Mouse (Mus musculus) myocyte (in vitro differentiated cells): ENCODE measurements at regions not wholly inside any gene's neighbourhood (a gene's known extent, or its start where the extent isn't known, plus 50 kb on each side); places are given as distances from the start of the nearest gene placed in this dataset.

Source experiments
- H3K27me3 ChIP-seq: one replicate; pipeline ENCODE4 v1.6.1; 2011; ENCODE audit not compliant: control insufficient read depth, insufficient read depth, insufficient read length
- H3K36me3 ChIP-seq: one replicate; pipeline ENCODE4 v1.6.1; 2011; ENCODE audit not compliant: control insufficient read depth, insufficient read depth
- H3K4me2 ChIP-seq: one replicate; pipeline ENCODE4 v1.6.1; 2011; ENCODE audit warnings: low read depth, control low read depth
- H3K4me3 ChIP-seq: one replicate; pipeline ENCODE4 v1.5.1; 2011; ENCODE audit warnings: mild to moderate bottlenecking, control low read depth, moderate library complexity
- H3K79me2 ChIP-seq: one replicate; pipeline ENCODE4 v1.6.1; 2011; ENCODE audit not compliant: control insufficient read depth, insufficient read depth
- H3ac ChIP-seq: one replicate; pipeline ENCODE4 v1.6.1; 2011; ENCODE audit not compliant: control insufficient read depth, insufficient read length
- CEBPB ChIP-seq: IDR thresholded peaks from 2 replicates; pipeline ENCODE4 v1.6.1; 2011; ENCODE audit warnings: mild to moderate bottlenecking, moderate library complexity; ENCODE audit not compliant: poor library complexity, insufficient read depth, severe bottlenecking
- E2F4 ChIP-seq: IDR thresholded peaks from one replicate; pipeline ENCODE4 v1.6.1; 2011; ENCODE audit warnings: mild to moderate bottlenecking, control low read depth, moderate library complexity; ENCODE audit not compliant: insufficient read depth
- MAX ChIP-seq: IDR thresholded peaks from one replicate; pipeline ENCODE4 v1.6.1; 2011; ENCODE audit warnings: low read depth, mild to moderate bottlenecking, control low read depth
- MYOD1 ChIP-seq, 3 experiments: IDR thresholded peaks; one replicate each; pipeline ENCODE4 v1.6.1; 2011; ENCODE audit warnings: control low read depth in 2 of 3, low read depth in 2 of 3, mild to moderate bottlenecking in 2 of 3, moderate library complexity in 1 of 3; ENCODE audit not compliant: insufficient read length in 2 of 3, control insufficient read depth in 1 of 3
- MYOG ChIP-seq, 3 experiments: IDR thresholded peaks; one replicate each; pipeline ENCODE4 v1.6.1; 2011; ENCODE audit warnings: control low read depth in 2 of 3, low read depth in 2 of 3, mild to moderate bottlenecking in 2 of 3; ENCODE audit not compliant: insufficient read length in 2 of 3, control insufficient read depth in 1 of 3, insufficient read depth in 1 of 3
- POLR2A ChIP-seq: IDR thresholded peaks from one replicate; pipeline ENCODE4 v1.6.1; 2011; ENCODE audit warnings: low read depth, mild to moderate bottlenecking, control low read depth, moderate library complexity; ENCODE audit not compliant: insufficient read length
- POLR2AphosphoS2 ChIP-seq: IDR thresholded peaks from one replicate; pipeline ENCODE4 v1.6.1; 2011; ENCODE audit warnings: low read depth, control low read depth; ENCODE audit not compliant: insufficient read length
- REST ChIP-seq: IDR thresholded peaks from one replicate; pipeline ENCODE4 v1.6.1; 2011; ENCODE audit warnings: mild to moderate bottlenecking, control low read depth, moderate library complexity; ENCODE audit not compliant: insufficient read depth, insufficient read length
- SRF ChIP-seq: IDR thresholded peaks from one replicate; pipeline ENCODE4 v1.6.1; 2011; ENCODE audit warnings: low read depth; ENCODE audit not compliant: control insufficient read depth, insufficient read length
- TCF12 ChIP-seq: IDR thresholded peaks from one replicate; pipeline ENCODE4 v1.6.1; 2011; ENCODE audit warnings: mild to moderate bottlenecking, control low read depth; ENCODE audit not compliant: poor library complexity, insufficient read depth, severe bottlenecking
- TCF3 ChIP-seq: IDR thresholded peaks from one replicate; pipeline ENCODE4 v1.6.1; 2011; ENCODE audit warnings: low read depth, control low read depth; ENCODE audit not compliant: insufficient read length
- USF1 ChIP-seq: IDR thresholded peaks from one replicate; pipeline ENCODE4 v1.6.1; 2011; ENCODE audit warnings: low read depth, mild to moderate bottlenecking, control low read depth, moderate library complexity

GRCm38 (mm10) chr14:99708066-99708465, 409.6 kb downstream of the Klf5 start:
- no peak overlapping the region for H3K4me3 ChIP-seq
- no peak overlapping the region for H3ac ChIP-seq
- no peaks in the 10 kb centered on the region for H3K27me3 ChIP-seq
- TF ChIP-seq TCF3, result no peak
- no peak for TF ChIP-seq POLR2A
- no peak for TF ChIP-seq MAX
- TF ChIP-seq USF1, result no peak
- no peak for TF ChIP-seq CEBPB
- no peak for TF ChIP-seq MYOD1 (IDR thresholded peaks at IDR 0.05; ENCODE audit: control insufficient read depth in 1 of 3, insufficient read length in 2 of 3, low read depth in 2 of 3)
- TF ChIP-seq TCF12, result no peak
- TF ChIP-seq REST, result no peak
- no peak for TF ChIP-seq SRF
- no peak for TF ChIP-seq POLR2AphosphoS2
- no peak for TF ChIP-seq MYOG (IDR thresholded peaks at IDR 0.05; ENCODE audit: control insufficient read depth in 1 of 3, insufficient read depth in 1 of 3, insufficient read length in 2 of 3, low read depth in 2 of 3)
- TF ChIP-seq E2F4, result no peak
- no peak overlapping the region for H3K4me2 ChIP-seq
- no peaks in the 10 kb centered on the region for H3K36me3 ChIP-seq
- H3K79me2 ChIP-seq, result no peaks in the 10 kb centered on the region

GRCm38 (mm10) chr14:99709764-99710163, 411.3 kb downstream of the Klf5 start:
- TF ChIP-seq USF1, result no peak
- no peak for TF ChIP-seq MYOG (IDR thresholded peaks at IDR 0.05; ENCODE audit: control insufficient read depth in 1 of 3, insufficient read depth in 1 of 3, insufficient read length in 2 of 3, low read depth in 2 of 3)
- TF ChIP-seq CEBPB, result no peak
- no peak for TF ChIP-seq SRF
- TF ChIP-seq POLR2AphosphoS2, result no peak
- TF ChIP-seq TCF3, result no peak
- no peak for TF ChIP-seq POLR2A
- no peak for TF ChIP-seq TCF12
- no peak overlapping the region for H3K4me2 ChIP-seq
- H3K27me3 ChIP-seq, result no peaks in the 10 kb centered on the region
- no peaks in the 10 kb centered on the region for H3K79me2 ChIP-seq
- no peak overlapping the region for H3K4me3 ChIP-seq
- no peaks in the 10 kb centered on the region for H3K36me3 ChIP-seq
- H3ac ChIP-seq, result no peak overlapping the region

- Histone ChIP-seq H3K27me3 (no peaks in the 10 kb centered on the region), H3K36me3 (no peaks in the 10 kb centered on the region), H3K79me2 (no peaks in the 10 kb centered on the region), H3K4me3 (no peak overlapping the region), H3K4me2 (no peak overlapping the region), H3ac (no peak overlapping the region)
- TF ChIP-seq POLR2AphosphoS2 (no peak), CEBPB (no peak), TCF3 (no peak), E2F4 (no peak), TCF12 (no peak), POLR2A (no peak)
These were observed 412.2 kb downstream of the Klf5 start for GRCm38 (mm10) chr14:99710656-99711177.

- no peaks in the 10 kb centered on the region for H3K27me3 ChIP-seq
- no peaks in the 10 kb centered on the region for H3K36me3 ChIP-seq
- H3K79me2 ChIP-seq, result no peaks in the 10 kb centered on the region
- H3K4me2 ChIP-seq, result no peak overlapping the region
- H3ac ChIP-seq, result no peak overlapping the region
- no peak for TF ChIP-seq POLR2AphosphoS2
- TF ChIP-seq E2F4, result no peak
- no peak for TF ChIP-seq MYOG (IDR thresholded peaks at IDR 0.05; ENCODE audit: control insufficient read depth in 1 of 3, insufficient read depth in 1 of 3, insufficient read length in 2 of 3, low read depth in 2 of 3)
- TF ChIP-seq SRF, result no peak
- no peak for TF ChIP-seq USF1
- no peak overlapping the region for H3K4me3 ChIP-seq
These were observed 414.1 kb downstream of the Klf5 start for GRCm38 (mm10) chr14:99712624-99713023.

- TF ChIP-seq POLR2AphosphoS2 (no peak), TCF3 (no peak), MYOD1 (IDR thresholded peaks at IDR 0.05; ENCODE audit: control insufficient read depth in 1 of 3, insufficient read length in 2 of 3, low read depth in 2 of 3) (no peak), USF1 (no peak), MYOG (IDR thresholded peaks at IDR 0.05; ENCODE audit: control insufficient read depth in 1 of 3, insufficient read depth in 1 of 3, insufficient read length in 2 of 3, low read depth in 2 of 3) (no peak), TCF12 (no peak), REST (no peak), MAX (no peak), POLR2A (no peak), CEBPB (no peak), SRF (no peak), E2F4 (no peak)
- Histone ChIP-seq H3K4me2 (no peak overlapping the region), H3K4me3 (no peak overlapping the region), H3K79me2 (no peaks in the 10 kb centered on the region), H3K36me3 (no peaks in the 10 kb centered on the region), H3K27me3 (no peaks in the 10 kb centered on the region), H3ac (no peak overlapping the region)
These were observed 414.8 kb downstream of the Klf5 start for GRCm38 (mm10) chr14:99713069-99713830.
